Mouse (Mus musculus): ENCODE measurements around the gene Pnmal1. TPM values are rescaled to one million over a fixed set of nuclear protein-coding genes. Genes with fewer than 3 reads are reported as not detected.
A peak's percentile ranks its signal among the peaks of the same experiment; 100 is the strongest.

Pnmal1 gene
- total RNA-seq, 4 experiments from 2014 or later, result not detected

DNA sequence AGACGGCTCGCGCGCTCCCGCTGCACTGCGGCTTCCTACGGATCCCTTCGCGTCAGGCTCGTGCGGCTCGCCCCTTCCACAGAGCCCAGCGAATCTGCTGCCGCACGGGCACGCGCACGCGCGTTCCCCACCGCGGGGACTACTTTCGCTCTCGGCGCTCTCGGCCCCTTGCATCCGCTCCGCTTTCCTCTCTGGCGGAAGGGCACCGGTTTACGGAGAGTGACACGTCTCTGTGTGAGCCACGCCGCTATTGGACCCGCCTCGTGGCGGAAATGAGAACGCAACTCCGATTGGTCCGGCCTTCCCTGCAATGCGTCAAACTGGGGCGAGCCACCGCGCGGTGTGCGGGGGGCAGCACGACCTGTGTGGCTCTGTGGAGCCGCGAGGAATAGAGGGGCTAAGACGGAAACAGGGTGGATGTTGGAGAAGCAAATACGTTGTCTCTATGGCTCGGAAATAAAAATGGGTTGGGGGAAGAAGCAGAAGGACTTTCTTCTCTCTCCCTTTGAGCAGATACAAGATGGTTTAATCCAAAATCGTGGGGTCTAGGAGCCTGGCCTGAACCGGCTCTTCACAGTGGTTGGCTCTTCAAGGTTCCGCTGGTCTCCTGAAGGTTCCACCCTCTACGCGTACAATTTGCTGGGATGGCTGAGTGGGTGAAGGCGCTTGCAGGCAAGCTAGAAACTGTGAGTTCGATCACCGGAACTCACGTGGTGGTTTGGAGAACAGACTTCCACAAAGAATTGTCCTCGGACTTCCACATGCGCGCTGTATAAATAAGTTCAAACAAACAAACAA, 35.2 kb upstream of the Pnmal1 start, which contains the start of gene Calm3:
Calm3 (minus strand) TSS at position 78 of the 798 bp plus-strand sequence.
- DNase-seq (ENCODE audit: low spot score), result peak; percentile 100

DNA sequence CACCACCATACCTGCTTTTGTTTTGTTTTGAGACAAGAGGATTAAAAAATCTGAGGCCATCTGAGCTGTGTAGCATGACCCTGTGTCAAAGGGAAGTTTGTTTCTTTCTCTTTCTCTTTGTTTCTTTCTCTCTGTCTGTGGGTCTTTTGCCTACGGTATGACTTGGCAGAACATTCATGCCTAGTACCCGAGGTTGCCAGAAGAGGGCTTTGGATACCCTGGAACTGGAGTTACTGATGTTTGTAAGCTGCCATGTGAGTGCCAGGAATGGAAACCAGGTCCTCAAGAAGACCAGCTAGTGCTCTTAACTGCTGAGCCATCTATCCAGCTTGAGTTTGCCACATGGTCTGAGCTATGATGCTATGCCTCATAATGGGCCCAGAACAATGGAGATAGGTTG, 31.1 kb upstream of the Pnmal1 start:
- DNase-seq (ENCODE audit: low spot score), result no peak

DNA sequence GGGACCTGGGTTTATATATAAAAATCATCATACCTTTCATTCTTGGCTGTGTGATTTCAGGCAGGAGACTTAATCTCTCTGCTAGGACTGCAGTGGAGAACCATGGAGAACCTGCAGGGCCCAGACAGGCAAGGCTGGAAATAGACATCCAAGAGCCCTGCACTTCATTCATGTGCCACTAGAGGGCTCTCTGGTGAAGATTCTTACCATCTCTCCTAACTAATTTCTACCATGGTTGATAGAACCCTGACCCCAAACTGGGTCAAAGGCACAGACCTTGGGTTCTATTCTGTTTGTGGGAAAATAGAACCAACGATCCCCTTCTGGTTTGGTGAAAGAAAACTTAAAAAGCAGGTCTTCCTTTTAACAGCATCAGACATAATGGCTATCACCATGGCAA, 28.6 kb upstream of the Pnmal1 start:
- peak; percentile 74 for DNase-seq (ENCODE audit: low spot score)

DNA sequence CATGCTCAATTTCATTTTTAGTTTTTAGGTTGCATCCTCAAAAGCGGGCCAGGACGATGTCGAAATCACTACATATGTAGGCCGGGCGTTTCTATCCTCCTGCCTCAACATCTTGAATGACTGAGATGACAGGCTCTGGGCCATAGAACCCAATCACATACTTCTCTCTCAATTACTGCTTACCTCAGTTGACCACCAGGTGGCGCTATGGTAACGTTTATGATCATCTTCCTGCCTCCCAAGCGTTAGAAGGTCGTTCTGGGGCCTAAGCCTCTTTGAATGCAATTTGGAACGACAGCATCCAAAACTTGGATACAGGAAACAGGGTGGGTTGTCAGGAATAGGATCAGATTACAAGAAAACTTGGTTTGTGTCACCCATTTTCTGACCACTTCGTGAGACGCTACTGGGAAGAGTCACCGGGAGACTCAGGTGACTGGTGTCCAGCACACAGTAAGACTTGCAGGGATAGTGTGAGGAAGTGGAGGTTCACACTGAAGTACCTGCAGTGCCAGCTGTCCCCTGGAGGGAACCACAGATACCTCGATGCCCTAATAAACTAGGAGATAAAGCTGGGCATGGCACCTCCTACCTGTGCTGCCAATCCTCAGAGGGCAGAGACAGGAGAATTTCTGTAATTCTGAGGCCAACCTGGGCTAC, 27.4 kb upstream of the Pnmal1 start:
- DNase-seq (ENCODE audit: low spot score), result peak; percentile 87

DNA sequence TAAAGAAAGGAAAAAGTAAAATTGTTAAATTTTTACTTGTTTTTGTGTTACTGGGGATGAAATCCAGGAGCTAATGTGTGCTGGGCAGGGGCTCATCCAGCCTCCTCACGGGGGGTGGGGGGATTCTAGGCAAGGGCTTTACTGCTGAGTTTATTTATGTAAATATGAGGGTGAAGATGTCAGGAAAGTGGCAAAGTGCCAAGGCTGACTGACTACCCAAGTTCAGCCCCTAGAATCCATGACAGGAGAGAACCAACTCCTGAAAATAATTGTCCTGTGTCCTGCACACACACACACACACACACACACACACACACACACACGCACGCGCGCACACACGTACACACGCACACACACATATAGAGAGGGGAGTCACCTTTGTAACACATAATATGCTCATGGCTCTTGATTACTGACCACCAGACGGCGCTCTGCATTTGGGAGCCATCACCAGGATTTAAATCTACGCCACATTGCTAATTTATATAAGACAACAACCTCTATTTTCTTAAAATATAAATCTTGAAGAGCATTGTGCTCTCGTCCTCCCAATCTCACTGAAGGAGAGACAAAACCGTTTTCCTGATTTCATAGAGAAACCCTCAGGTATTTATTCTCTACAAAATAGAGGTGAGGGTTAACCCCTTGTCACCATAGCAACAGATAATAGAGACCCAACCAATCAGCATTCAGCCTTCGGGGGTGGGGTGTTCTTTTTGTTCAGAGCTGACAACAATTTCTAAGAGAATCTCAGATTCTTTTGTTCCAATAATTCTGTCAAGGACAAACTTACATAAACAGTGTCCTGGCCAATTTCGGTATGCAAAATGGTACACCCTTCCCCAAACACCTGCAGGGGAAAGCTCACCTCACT, 26.5 kb upstream of the Pnmal1 start:
- no peak for DNase-seq (ENCODE audit: low spot score)

DNA sequence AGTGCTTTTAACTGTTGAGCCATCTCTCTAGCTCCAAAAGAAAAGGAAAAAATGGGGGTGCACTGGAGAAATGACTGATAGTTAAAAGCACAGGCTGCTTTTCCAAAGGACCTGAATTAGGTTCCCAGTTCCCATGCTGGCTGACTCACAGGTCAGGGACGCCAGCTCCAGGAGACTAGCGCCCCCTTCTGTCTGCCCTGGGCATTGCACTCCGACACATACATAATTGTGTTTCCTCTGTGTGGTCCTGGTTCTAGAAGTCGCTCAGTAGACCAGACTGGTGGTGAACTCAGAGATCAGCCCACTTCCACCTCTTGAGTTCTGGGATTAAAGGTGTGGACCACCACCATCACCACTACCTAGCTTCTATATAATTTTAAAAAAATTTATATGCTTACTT, 22.2 kb upstream of the Pnmal1 start:
- DNase-seq (ENCODE audit: low spot score), result no peak

DNA sequence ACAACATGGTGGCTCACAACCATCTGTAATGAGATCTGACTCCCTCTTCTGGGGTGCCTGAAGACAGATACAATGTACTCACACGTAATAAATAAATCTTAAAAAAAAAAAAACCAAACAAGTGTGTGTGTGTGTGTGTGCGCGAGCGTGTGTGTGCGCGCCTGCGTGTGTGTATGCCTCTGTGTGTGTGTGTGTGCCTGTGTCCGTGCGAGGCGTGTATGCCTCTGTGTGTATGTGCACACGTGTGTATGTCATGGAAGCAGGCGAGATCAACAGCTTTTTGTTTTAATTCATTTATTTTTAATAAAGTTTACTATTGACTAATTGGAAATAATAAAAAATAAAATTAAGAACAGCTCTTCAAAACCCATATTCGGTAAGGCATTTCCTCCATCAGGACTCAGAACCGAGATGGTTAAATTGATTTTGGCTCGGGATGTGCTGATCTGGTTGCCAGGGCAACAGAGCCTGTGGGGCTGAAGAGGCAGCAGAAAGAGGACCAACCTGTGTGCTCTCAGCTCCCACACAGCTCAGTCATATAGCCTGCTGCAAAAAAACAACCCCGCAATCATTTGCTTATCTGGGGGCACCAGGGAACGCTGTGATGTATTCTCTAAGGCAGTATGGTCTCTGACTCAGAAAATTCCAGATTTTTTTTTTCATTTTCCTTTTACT, 21.2 kb upstream of the Pnmal1 start:
- DNase-seq (ENCODE audit: low spot score), result no peak

DNA sequence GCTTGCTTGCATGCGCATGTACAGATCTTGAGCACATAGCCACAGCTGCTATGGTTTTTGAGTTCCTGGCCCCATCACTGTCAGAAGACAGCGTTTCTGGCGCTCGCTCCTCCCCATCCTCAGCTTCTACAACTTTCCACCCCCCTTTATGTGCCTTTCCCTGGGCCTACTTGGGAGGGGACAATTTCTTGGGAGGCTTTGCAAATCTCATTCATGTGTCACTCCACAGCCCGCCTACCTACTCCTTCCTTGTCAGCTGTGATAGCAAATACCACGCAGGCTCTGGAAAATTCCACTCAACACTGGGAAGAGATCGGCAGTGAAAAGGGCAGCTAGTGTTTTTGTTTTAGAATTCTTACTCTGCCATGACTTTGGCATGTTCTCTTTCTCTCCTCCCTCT, 19.2 kb upstream of the Pnmal1 start:
- no peak for DNase-seq (ENCODE audit: low spot score)

DNA sequence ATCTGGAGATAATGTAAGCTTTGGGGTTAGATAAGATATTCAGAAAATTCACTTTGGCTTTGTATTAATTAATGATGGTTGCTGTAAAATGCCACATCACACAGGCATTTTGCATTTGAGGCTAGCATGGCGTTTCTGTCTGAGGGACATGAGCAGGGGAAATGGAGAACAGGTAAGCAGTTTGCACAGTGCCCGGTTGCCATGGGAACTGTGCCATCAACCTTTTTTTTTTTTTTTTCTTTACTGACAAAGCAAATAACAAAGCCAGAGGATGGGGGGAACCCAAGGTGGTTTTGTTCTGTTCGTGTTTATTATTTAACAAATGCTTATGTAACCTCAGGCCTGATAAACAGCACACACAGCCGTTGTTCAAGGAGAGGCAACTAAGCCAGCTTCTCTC, 16.6 kb upstream of the Pnmal1 start:
- DNase-seq (ENCODE audit: low spot score), result no peak

DNA sequence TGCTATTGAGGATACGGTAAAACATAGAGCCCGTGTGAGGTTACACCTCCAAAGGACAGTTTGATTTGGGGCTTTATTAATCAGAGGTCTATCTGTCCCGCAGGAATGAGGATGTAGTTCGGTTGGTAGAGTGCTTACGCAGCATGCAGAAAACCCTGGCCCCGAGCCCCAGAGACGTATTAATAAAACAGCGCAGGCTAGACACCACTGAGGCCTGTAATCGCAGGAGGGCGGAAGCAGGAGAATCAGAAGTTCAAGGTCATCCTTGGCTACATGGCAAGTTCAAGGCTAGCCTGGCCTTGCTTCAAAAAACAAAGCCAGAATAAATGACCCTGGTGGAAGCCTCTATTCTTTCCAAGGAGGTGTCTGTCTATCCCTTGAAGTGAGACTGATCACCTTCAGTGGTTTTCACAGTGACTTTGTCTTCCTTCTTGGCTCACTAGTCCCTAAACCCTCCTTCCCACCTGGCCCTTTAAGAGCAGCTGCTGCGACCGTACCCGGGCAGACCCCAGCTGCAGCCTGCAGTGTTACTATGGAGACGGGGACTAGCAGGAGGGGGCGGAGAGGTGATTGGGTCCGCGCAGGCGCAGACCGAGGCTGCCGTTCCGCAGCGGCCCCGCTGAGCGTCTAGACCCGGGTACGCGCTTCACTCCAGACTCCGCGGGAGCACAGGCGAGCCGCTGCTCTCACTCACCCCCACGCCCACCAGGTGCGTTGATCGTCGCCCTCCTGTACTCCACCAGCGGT, 15.2 kb upstream of the Pnmal1 start, which contains the start of gene Pnmal2:
Pnmal2 (plus strand) TSS at position 622 of the 747 bp plus-strand sequence.
- no peak for DNase-seq (ENCODE audit: low spot score)

DNA sequence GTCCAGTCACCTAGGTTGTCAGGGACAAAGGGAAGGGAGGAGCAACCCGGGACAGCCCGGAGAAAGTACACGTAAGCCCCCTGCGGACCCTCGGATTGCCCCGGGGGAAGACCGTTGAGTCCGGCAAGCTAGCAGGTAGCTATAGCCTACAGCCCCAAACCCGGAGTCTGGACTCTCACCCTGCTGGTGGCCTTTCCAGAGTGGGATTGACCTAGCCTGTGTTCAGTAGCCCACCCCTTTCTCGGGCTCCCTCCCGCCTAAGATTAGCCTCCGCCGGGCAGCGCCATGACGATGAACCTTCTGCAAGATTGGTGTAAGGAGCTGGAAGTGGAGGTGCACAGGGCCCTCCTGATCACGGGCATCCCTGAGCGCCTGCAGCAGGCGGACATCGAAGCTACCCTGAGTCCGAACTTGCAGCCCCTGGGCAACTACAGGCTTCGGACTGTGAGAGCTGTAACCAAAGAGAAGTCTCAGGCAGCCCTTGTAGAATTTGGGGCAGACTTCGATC, 14.6 kb upstream of the Pnmal1 start:
- DNase-seq (ENCODE audit: low spot score), result no peak

DNA sequence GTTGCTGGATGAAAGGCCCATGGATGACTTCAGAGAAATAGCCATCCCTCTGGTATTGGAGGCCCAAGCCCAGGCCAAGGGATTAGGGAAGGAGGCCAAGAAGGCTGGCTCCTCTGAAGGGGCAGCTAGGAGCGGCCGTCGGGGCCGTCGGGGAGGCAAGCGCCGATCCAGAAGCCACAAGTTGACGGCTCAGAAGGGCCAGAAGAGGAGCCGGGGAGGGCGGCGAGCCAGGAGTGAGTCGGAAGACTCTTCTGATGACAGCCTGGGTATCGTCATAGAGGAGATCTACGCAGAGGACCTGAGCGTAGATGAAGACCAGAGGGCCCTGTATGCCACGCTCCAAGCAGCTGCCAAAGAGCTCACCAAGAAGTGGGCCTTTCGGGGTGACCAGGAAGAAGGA, 14.1 kb upstream of the Pnmal1 start:
- no peak for DNase-seq (ENCODE audit: low spot score)

DNA sequence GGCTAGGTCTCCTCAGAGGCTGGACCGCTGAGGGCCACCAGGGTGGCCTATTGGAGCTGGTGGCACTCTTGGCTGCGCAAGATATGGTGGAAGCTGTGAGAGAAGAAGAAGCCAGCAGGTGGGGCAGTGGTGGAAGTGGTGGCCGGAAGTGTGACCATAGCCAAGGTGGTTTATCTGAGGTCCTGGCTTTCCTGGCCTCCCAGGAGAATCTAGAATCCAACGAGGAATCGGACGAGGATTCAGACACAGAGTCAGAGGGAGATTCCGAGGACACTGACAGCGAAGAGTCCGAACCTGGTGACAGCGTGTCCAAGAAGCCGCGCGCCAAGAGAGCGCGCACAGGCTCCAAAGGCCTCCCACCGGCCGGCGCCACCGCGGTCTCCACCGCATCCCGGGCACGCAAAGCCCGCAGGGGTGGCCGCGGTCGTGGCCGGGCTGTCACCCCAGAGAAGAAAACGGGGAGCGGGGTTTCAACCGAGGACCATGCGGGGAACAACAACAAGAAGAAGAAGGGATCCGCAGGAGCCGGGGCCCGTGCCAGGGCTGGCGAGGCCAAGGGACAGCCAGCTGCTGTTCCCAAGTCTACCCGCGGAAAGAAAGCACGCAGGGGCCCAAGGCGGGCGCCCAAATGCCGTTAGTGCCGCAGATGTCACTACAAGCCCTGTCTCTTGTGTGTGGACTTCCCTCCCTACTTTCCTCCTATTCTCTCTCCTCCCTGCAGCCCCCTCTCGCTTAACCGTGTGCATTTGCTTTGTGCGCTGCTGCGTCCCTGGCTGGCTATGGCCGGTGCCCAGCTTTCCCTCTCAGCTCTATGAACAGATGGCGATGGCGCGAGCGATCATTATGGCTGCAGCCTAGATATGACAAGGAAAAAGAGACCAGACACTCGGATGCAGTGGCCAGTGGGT, 12.8 kb upstream of the Pnmal1 start:
- DNase-seq (ENCODE audit: low spot score), result no peak

DNA sequence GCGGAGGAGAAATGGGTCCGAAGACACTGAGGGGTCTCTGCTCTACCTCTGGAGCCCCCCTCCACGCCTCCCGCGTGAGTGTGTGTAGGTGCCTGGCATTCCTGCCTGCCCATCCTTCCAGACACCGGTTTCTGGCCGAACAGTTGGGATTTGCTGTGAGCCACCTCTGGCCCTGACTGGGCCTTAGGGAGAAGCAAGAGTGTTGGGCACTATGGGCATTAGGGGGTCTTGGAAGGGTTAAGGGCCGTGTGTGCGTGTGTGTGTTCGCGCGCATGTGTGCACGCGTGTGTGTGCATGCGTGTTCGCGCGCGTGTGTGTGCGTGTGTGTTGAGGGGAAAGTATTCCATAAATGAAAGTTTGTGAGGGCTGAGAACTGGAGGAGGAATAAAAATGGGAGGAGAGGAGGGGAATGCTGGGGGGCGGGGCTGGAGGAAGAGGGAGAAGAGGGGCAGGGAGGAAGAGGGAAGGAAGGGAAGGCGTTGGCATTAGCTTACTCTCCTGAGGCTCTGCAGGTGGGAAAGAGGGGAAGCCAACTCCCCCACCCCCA, 12.1 kb upstream of the Pnmal1 start:
- no peak for DNase-seq (ENCODE audit: low spot score)

DNA sequence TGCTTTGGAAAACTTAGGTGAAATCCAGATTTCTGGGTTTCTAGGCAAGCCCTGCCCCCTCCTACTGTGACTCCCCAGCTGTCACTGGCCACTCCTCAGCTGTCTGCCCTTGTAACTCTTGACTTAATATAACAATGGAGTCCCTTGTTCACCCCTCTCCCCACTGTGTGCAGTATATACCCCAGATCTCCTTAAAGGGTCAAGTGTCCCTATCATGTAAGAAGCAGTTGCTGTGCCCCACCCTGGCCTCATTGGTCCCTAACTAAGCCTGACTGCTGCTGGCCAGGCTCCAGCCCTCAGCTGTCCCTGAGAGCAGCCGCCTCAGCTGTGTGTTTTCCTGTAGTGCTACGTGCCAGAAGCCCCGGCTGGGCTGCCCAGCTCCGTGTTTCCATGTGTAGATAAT, 11.5 kb upstream of the Pnmal1 start:
- DNase-seq (ENCODE audit: low spot score), result no peak

DNA sequence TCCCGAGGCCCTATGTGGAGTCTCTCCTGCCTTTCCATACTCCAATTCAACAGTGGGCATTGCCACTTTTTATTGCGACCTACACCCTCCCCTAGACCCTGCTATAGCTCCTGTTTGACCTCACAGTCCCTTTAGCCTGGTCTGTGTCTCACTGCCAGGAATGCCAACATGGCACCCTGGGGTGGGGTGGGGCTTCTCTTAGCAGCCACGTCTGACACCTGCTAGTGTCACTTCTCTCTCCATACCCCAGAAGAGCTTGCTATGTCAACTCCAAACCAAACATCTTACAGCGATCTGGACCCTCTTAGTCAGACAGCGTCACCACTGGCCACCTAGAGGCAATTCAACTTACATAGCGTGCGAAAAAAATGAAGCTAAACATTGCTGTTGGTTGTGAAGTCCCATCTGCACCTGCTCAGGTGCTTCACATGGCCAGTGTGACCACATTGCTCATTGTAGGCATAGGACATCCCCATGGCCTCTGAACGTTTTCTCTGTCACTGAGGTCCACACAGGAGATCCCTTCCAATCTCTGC, 10.5 kb upstream of the Pnmal1 start:
- DNase-seq (ENCODE audit: low spot score), result no peak

DNA sequence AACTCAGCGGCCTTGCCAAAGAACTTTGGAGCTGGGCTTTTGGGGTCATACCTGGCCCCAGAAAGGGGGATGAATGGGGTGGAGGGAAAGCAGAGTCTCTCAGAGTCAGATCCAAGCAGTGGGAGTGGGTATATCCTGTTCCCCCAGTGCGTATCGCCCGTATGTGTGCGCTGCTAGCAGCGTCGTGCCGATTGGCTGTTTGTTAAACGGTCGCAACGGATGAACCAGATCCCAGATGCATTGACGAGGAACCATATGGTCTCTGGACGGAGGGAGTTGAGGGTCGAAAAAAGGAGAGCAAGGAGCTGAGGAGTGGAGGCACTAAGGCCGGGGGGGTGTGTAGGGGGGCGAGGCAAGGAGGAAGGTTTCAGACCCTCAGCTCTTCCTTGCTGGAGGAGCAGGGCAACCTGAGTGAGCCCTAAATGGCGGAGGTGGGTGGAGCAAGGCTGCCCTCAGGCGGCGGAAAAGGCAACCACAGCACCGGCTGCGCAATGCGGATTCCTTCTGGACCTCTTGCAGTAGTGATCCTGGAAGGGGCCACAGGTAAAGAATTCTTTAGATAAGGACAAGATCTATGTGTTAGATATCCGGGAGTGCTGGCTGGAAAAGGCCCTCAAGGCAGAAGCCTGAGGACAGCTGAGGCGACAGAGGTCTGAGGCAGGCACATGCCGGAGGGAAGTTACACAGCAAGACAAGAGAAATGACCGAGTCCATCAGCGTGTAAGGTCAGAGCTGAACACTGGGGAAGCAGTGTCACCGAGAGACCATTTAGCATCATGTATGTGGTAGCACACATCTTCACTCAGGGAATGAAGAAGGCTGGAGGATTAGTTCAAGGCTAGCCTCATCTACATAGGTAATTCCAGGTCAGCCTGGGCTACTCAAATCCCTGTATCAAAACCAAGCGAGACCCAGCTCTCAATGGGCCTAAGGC, 9.3 kb upstream of the Pnmal1 start:
- peak; percentile 60 for DNase-seq (ENCODE audit: low spot score)

Data from heart, adult 8-10 months (tissue).